Mouse (Mus musculus) neural tube, embryonic 12.5 days (tissue): ENCODE measurements at regions not wholly inside any gene's neighbourhood (a gene's known extent, or its start where the extent isn't known, plus 50 kb on each side); places are given as distances from the start of the nearest gene placed in this dataset.

Source experiments
- ATAC-seq: fragments of 200-750 bp; cut with Nextera tagmentation; 2 replicates; pipeline ENCODE4 v1.8.0; 2017; ENCODE audit warnings: low read depth, mild to moderate bottlenecking, moderate TSS enrichment, moderate library complexity; ENCODE audit not compliant: low FRiP score
- H3K27ac ChIP-seq: fragments of 300-500 bp; sonication (generic); 2 replicates; pipeline ENCODE4 v1.5.1; 2016
- H3K27me3 ChIP-seq: fragments of 300-500 bp; sonication (generic); replicated peaks from 2 replicates; pipeline ENCODE4 v1.6.1; 2016; ENCODE audit warnings: mild to moderate bottlenecking
- H3K36me3 ChIP-seq: fragments of 300-500 bp; sonication (generic); 2 replicates; pipeline ENCODE4 v1.6.1; 2016; ENCODE audit warnings: mild to moderate bottlenecking
- H3K4me1 ChIP-seq: fragments of 300-500 bp; sonication (generic); 2 replicates; pipeline ENCODE4 v1.6.1; 2016
- H3K4me2 ChIP-seq: fragments of 300-500 bp; sonication (generic); replicated peaks from 2 replicates; pipeline ENCODE4 v1.6.1; 2016; ENCODE audit warnings: mild to moderate bottlenecking
- H3K4me3 ChIP-seq: fragments of 300-500 bp; sonication (generic); 2 replicates; pipeline ENCODE4 v1.5.1; 2016
- H3K9ac ChIP-seq: fragments of 300-500 bp; sonication (generic); 2 replicates; pipeline ENCODE4 v1.6.1; 2016; ENCODE audit warnings: mild to moderate bottlenecking
- H3K9me3 ChIP-seq: fragments of 300-500 bp; sonication (generic); 2 replicates; pipeline ENCODE4 v1.6.1; 2016; ENCODE audit warnings: mild to moderate bottlenecking
- WGBS: fragments of 180-500 bp; shearing (Covaris S2); methylation state at CpG from one replicate; pipeline ENCODE4 v1.1.7; 2016; 5-methylcytosine and 5-hydroxymethylcytosine counted together

DNA sequence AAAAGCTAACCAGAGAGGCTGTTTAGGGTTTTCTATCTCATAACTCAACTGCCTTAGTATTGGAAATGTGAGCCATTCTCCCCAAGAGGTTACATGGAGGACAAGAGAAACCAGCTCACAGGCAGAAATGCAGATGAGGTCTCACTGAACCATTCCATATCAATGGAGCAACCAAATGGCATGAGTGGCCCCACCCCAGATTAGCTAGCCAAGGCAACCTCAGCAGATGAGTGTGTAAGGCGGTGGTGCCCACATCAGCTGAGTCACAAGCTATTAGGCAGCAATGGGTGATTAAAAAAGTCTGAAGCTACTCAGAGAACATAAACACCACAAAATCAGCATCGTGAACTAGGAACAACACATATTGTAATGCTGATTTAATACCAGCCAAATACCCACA, 133.2 kb downstream of the Lpin1 start:
- H3K4me1 ChIP-seq: no peaks in the 10 kb centered on the region
- 82% methylated on average over 2 of the region's 2 CpGs for WGBS
- no peak for ATAC-seq

DNA sequence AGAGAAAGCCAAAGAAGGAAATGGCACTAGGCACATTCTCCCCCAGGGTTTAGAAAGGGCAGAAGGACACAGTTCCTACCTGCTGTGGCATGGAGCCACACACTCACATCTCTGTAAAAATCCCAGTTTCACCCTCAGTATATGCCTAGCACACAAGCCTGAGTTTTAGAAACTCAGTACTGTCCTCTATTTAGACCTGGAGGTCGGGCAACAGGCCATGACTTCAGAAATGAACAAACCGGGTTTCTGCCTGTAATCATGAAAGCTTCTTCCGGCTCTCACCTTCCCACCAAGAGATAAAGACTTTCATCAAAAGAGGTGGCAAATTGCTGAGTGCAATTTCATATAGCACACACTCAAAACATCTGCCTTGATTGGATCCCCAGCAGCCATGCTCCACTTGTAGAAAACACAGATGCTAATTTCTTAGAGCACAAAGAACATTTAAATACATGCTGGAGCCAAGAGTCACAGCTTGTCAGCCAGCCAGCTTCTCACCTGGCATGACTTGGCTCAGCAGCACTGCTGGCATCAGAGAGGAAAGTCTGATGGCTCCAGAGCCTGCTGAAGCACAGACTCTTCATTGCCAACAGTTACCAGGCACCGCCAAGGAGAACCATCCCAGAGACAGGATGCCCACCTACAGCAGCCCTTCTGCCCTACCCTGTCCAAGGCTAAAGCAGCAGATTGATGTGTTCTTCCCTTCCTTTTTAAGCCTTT, 136.2 kb downstream of the Lpin1 start:
- H3K9me3 ChIP-seq: no peaks in the 10 kb centered on the region
- no peaks in the 10 kb centered on the region for H3K27me3 ChIP-seq
- no peak overlapping the region for H3K27ac ChIP-seq
- no peaks in the 10 kb centered on the region for H3K4me1 ChIP-seq
- no peak overlapping the region for H3K9ac ChIP-seq
- H3K4me3 ChIP-seq: no peak overlapping the region
- ATAC-seq: no peak
- H3K4me2 ChIP-seq: no peak overlapping the region
- WGBS: 85% methylated on average over 4 of the region's 4 CpGs
- no peaks in the 10 kb centered on the region for H3K36me3 ChIP-seq

More for the DNA sequence above, 133.2 kb downstream of the Lpin1 start:
- Histone ChIP-seq H3K9ac (no peak overlapping the region), H3K4me3 (no peak overlapping the region), H3K4me2 (no peak overlapping the region), H3K9me3 (no peaks in the 10 kb centered on the region), H3K36me3 (no peaks in the 10 kb centered on the region), H3K27ac (no peak overlapping the region), H3K27me3 (no peaks in the 10 kb centered on the region)

DNA sequence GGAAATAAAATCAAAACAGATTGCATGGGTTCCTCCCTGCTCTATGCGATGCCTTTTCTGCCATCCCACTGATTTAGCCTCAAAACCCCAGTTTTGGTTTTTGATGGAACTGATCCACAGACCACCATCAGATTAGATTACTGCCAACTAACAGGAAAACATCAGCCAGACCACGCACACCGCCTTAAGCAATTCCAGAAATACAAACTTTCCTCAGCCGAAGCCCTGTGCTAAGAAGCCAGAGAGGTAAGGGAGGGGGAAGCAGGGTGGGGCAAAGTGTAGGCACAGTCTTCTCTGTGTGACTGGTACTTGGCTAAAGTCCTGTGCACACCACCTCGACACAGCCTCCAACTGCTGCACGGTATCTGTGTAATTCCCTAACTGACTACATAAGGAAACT, 153.3 kb downstream of the Lpin1 start:
- Histone ChIP-seq H3K9me3 (no peaks in the 10 kb centered on the region), H3K27ac (no peak overlapping the region), H3K36me3 (no peaks in the 10 kb centered on the region), H3K4me3 (no peak overlapping the region), H3K4me1 (no peaks in the 10 kb centered on the region), H3K9ac (no peak overlapping the region), H3K27me3 (no peaks in the 10 kb centered on the region), H3K4me2 (no peak overlapping the region)
- WGBS: 91% methylated on average over 6 of the region's 6 CpGs
- no peak for ATAC-seq

DNA sequence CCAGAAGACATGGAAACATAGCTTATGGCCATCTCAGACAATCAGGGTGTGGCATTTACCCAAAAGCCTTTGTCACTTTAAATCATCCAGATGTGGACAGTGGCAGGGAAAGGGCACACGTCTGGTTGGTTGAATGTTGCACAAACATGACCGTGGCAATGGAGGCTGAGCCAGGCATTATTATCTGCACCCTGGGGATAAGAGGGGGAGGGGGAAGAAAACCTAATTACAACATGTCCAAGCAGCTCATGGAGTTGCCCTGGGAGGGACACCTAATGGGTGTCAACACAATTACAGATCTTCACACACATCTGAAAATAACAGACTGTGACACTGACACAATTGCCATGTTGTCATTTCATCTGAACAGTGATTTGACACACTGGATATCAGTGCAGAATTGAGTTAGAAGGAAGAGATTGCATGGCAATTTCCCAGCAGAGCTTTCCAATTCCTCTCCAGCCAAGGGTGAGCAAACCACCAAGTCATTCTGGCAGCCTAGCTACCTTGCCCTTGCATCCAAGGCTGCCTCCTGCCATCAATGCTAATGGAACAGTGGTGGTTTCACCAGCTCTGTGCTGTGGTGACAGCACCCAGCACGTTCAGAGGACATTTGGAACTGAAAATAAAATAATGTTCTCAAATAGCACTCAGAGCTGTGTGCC, 159.9 kb downstream of the Lpin1 start:
- Histone ChIP-seq H3K9ac (no peak overlapping the region), H3K9me3 (no peaks in the 10 kb centered on the region), H3K36me3 (no peaks in the 10 kb centered on the region), H3K27me3 (no peaks in the 10 kb centered on the region), H3K4me1 (no peaks in the 10 kb centered on the region), H3K27ac (no peak overlapping the region), H3K4me2 (no peak overlapping the region), H3K4me3 (no peak overlapping the region)
- 59% methylated on average over 3 of the region's 3 CpGs for WGBS
- no peak for ATAC-seq

DNA sequence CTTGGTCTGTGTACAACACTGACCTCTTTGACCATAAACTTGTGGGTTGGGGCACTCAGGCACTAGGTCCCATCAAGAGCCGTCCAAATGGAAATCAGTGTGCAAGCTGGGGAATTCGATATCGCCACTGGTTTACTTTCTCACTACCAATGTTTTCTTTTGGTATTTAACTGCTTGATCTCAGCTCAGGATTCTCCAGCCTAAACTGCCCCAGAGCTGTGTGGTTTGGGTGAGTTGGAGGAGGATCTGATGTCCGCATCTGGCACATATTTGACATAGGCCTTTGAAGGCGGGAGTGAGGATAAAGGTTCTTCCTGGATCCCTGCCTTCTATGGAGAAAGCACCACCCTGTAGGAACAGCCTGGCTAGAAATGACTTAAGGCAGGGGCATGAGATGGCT, 172.0 kb downstream of the Lpin1 start:
- H3K27ac ChIP-seq: no peak overlapping the region
- H3K4me2 ChIP-seq: no peak overlapping the region
- H3K4me3 ChIP-seq: no peak overlapping the region
- no peaks in the 10 kb centered on the region for H3K4me1 ChIP-seq
- 92% methylated on average over 5 of the region's 5 CpGs for WGBS
- H3K9me3 ChIP-seq: no peaks in the 10 kb centered on the region
- H3K27me3 ChIP-seq: no peaks in the 10 kb centered on the region
- H3K36me3 ChIP-seq: no peaks in the 10 kb centered on the region
- no peak overlapping the region for H3K9ac ChIP-seq
- ATAC-seq: no peak

DNA sequence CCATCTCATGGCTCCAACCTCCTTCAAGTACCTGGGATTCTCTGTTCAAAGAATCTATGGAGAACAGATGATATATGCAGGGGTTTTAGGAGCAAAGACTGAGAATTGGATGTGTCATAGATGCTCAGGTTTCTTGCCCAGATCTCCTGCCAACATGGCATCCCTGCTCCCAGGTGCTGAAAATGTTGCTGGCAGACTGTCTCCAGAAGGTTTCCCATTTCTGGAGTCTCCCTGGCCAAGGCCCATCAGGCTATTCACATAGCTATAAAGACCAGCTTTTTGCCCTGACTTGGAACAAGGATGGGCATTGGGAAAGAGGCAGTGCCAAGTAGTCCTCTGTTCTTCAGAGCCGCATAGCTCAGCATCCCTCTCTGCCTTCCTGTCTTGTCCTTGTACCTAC, 173.8 kb downstream of the Lpin1 start:
- ATAC-seq: no peak
- Histone ChIP-seq H3K9me3 (no peaks in the 10 kb centered on the region), H3K4me1 (no peaks in the 10 kb centered on the region), H3K4me3 (no peak overlapping the region), H3K9ac (no peak overlapping the region), H3K4me2 (no peak overlapping the region), H3K27me3 (no peaks in the 10 kb centered on the region), H3K27ac (no peak overlapping the region), H3K36me3 (no peaks in the 10 kb centered on the region)
- WGBS: 97% methylated on average over 1 of the region's 1 CpGs

DNA sequence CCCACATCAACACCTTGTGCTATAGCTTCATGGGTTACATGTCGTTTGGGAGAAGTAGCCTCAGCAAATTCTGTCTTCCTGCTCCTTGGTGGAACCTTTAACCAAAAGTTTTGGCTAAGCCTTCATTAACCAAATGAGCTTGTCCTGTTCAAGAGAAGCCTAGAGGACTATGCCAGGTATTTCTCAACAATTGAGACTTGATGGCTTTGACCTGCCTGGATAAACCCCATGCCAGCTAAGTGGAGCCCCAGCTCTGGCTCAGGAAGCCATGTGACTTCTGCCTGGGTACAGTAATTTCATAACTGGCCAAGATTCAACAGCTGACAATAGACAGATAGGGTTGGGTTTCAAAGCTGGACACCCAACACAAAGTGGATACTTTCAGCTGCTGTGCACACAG, 174.5 kb downstream of the Lpin1 start:
- Histone ChIP-seq H3K36me3 (no peaks in the 10 kb centered on the region), H3K9ac (no peak overlapping the region), H3K9me3 (no peaks in the 10 kb centered on the region), H3K4me1 (no peaks in the 10 kb centered on the region), H3K4me2 (no peak overlapping the region), H3K27ac (no peak overlapping the region), H3K4me3 (no peak overlapping the region), H3K27me3 (no peaks in the 10 kb centered on the region)
- WGBS: 83% methylated on average over 1 of the region's 1 CpGs
- no peak for ATAC-seq

DNA sequence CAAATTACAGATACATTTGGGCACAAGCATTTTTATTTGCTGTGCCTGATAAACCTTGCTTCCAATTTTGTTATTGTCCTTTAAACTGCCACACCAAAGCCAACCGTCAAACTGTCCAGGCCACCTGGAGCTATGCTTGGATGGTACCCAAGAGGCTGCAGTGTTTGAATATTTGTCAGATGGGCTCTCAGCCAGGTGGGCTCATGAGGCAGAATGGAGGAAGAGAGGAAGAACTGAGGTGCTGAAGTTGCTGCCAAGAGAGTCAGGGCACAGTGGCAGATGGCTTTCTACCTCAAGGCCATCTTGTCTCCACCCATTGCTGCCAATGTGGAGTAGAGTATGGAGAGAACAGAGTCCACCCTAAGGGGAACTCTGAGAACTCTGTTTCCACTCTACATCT, 176.0 kb downstream of the Lpin1 start:
- H3K4me3 ChIP-seq: no peak overlapping the region
- H3K36me3 ChIP-seq: no peaks in the 10 kb centered on the region
- 78% methylated on average over 1 of the region's 1 CpGs for WGBS
- no peak overlapping the region for H3K4me2 ChIP-seq
- no peaks in the 10 kb centered on the region for H3K27me3 ChIP-seq
- H3K27ac ChIP-seq: no peak overlapping the region
- no peak for ATAC-seq
- H3K9me3 ChIP-seq: no peaks in the 10 kb centered on the region
- no peak overlapping the region for H3K9ac ChIP-seq
- H3K4me1 ChIP-seq: no peaks in the 10 kb centered on the region

DNA sequence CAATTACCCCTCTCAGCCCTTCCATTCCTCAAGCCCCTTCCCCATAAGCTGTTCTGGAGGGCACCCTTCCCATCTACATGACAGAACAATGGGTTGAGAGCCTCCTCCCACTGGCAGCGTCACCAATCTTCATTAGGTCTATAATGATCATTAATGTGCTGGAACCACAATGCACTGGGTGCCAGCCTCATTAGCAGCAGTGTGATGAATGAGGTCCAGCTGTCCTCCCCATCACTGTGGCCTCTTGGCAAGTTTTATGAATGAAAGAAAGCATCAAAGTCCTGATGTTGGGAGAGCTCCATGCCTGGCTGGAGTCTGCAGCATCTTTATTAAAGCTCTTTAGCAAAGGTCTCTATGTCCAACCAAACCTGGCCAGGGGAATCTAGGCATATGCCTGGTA, 176.5 kb downstream of the Lpin1 start:
- Histone ChIP-seq H3K9me3 (no peaks in the 10 kb centered on the region), H3K9ac (no peak overlapping the region), H3K4me1 (no peaks in the 10 kb centered on the region), H3K36me3 (no peaks in the 10 kb centered on the region), H3K27me3 (no peaks in the 10 kb centered on the region), H3K4me2 (no peak overlapping the region), H3K4me3 (no peak overlapping the region), H3K27ac (no peak overlapping the region)
- no peak for ATAC-seq
- 9% methylated on average over 1 of the region's 1 CpGs for WGBS

DNA sequence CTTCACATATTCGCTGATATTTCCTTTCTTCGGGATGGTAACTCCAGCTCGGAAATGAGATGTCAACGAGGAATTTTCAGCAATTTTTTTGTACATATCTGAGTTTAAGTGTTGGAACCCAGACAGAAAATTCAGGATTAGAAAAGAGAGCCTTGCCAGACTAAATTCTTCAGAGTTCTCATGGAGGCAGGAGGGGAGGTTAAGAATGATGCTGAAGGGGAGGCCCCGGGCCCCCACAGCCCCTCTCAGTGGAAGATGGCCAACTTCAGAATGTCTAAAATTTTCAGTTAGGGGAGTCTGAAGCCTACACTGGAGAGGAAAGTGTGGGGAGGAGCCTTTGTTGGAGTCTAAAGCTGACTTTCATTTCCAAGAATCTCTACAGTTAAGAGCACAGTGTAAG, 184.8 kb downstream of the Lpin1 start:
- 86% methylated on average over 5 of the region's 5 CpGs for WGBS
- no peaks in the 10 kb centered on the region for H3K9me3 ChIP-seq
- H3K36me3 ChIP-seq: no peaks in the 10 kb centered on the region
- no peak overlapping the region for H3K27ac ChIP-seq
- H3K4me2 ChIP-seq: no peak overlapping the region
- no peaks in the 10 kb centered on the region for H3K27me3 ChIP-seq
- no peak overlapping the region for H3K4me3 ChIP-seq
- no peak overlapping the region for H3K9ac ChIP-seq
- H3K4me1 ChIP-seq: no peaks in the 10 kb centered on the region
- no peak for ATAC-seq

DNA sequence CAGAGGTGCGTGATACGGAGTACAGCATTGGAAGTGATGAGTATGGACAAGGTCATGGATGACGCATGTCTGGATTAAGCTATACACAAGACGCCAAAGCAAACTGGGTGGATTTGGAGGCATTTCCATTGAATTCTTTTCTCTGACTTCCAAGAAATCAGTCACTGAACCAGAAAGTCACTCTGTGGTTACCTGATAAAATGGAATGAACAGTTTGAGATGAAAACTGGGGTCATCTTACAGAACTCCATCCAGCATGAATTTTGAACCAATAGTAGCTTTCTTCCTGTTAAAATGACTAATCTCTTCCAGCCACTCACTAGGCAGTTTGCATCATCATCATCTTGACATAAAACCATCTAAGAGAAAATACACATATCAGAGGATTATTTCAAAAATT, 186.2 kb downstream of the Lpin1 start:
- ATAC-seq: no peak
- Histone ChIP-seq H3K36me3 (no peaks in the 10 kb centered on the region), H3K27me3 (no peaks in the 10 kb centered on the region), H3K4me1 (no peaks in the 10 kb centered on the region), H3K9ac (no peak overlapping the region), H3K4me2 (no peak overlapping the region), H3K27ac (no peak overlapping the region), H3K4me3 (no peak overlapping the region), H3K9me3 (no peaks in the 10 kb centered on the region)
- 93% methylated on average over 4 of the region's 4 CpGs for WGBS

DNA sequence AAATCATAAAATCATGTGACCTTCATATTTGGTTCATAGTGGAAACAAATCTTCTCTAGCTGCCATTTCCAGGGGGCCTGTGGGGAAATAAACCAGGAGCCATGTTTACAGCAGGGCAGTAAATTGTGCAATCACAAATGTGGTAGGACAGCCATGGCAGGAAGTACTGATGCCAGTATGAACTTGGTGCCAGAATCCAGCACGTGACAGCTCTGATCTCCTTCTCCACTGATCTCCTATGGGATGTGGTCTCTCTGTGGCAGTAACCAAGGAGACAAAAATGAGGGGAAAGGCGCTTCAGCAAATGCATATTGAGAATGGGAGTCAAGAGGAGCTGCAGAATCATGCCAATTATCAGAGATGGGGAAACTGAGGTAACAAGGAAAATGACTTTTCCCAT, 215.0 kb downstream of the Lpin1 start:
- H3K4me3 ChIP-seq: no peak overlapping the region
- H3K4me2 ChIP-seq: no peak overlapping the region
- H3K27ac ChIP-seq: no peak overlapping the region
- H3K9ac ChIP-seq: no peak overlapping the region
- ATAC-seq: no peak
- no peaks in the 10 kb centered on the region for H3K4me1 ChIP-seq
- no peaks in the 10 kb centered on the region for H3K36me3 ChIP-seq
- no peaks in the 10 kb centered on the region for H3K9me3 ChIP-seq
- 78% methylated on average over 2 of the region's 2 CpGs for WGBS
- H3K27me3 ChIP-seq: no peaks in the 10 kb centered on the region

DNA sequence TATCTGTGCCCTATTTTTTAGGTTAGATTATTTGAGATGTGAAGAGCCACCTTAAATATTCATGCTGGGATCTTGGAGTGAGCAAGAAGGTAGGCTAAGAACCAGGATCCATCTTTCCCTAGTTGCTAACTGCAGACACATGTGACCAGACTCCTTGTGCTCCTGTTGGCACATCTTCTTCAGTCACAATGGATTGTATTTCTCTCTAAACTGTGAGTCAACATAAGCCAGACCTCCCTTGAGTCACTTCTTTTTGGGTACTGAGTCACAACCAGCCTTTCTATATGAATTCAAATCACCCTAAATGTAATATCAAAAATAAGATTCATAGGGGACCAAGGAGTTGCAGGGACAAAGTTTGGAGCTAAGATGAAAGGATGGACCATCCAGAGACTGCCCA, 217.9 kb downstream of the Lpin1 start:
- H3K4me2 ChIP-seq: no peak overlapping the region
- no peaks in the 10 kb centered on the region for H3K36me3 ChIP-seq
- H3K27me3 ChIP-seq: no peaks in the 10 kb centered on the region
- H3K4me3 ChIP-seq: no peak overlapping the region
- H3K4me1 ChIP-seq: no peaks in the 10 kb centered on the region
- H3K27ac ChIP-seq: no peak overlapping the region
- H3K9me3 ChIP-seq: no peaks in the 10 kb centered on the region
- no peak overlapping the region for H3K9ac ChIP-seq
- ATAC-seq: no peak
